Mouse (Mus musculus) neural tube, embryonic 10.5 days (tissue): ENCODE measurements at regions not wholly inside any gene's neighbourhood (a gene's known extent, or its start where the extent isn't known, plus 50 kb on each side); places are given as distances from the start of the nearest gene placed in this dataset.
A peak's percentile ranks its signal among the peaks of the same experiment; 100 is the strongest.

ENCODE experiments used
- DNase-seq: peaks from one replicate; pipeline ENCODE4 v3.0.0-alpha.2; 2017; ENCODE audit warnings: low spot score; ENCODE audit errors: extremely low spot score

DNA sequence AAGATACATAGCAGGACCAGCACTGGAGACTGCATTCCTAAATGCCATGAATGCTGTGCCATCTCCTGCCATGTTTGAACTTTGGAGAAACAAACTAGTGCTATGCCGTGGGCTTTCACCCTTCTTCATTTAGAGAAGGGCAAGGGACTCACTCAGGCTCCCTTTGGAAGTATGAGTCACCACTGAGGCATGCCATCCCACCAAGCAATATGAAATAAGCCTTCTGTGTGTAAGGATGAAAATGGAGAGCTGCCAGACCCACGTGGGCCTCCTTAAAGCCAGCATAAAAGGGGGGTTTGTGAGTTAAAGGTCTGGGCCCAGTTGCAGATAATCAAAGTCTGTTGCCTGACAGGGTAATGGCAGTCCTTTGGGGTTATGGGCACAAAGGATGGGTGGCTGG is 159.0 kb downstream of the H2al1j start:
- DNase-seq: no peak

- no peak for DNase-seq
Measured at GRCm38 (mm10) chrX:11487876-11488275, 160.3 kb downstream of the H2al1j start.

- DNase-seq: no peak
Measured at GRCm38 (mm10) chrX:11490146-11490693, 162.6 kb downstream of the H2al1j start.

- no peak for DNase-seq
Measured at GRCm38 (mm10) chrX:11491235-11491634, 163.6 kb downstream of the H2al1j start.

GRCm38 (mm10) chrX:11491676-11492391 is 164.2 kb downstream of the H2al1j start:
- peak; percentile 36 for DNase-seq

GRCm38 (mm10) chrX:11493526-11494245 is 166.1 kb downstream of the H2al1j start:
- peak; percentile 57 for DNase-seq

DNA sequence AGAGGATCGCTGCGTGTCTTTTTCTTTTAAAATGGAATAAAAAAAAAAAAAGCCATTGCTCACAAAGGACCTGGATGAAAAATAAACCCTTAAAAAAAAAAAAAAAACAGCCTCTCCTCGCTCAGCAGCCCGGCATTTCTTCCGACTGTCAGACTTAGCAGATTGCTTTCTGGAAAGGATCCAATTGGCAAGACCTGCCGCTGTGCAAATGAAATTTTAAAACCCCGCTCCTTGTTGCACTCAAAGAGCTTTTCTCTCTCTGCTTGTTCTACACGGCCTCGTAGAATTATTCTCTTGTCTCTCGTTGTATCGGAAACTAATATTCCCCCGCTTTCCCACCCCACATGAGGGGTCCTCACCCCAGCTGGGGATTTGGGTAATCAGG is 166.6 kb downstream of the H2al1j start:
- DNase-seq: peak; percentile 20

DNA sequence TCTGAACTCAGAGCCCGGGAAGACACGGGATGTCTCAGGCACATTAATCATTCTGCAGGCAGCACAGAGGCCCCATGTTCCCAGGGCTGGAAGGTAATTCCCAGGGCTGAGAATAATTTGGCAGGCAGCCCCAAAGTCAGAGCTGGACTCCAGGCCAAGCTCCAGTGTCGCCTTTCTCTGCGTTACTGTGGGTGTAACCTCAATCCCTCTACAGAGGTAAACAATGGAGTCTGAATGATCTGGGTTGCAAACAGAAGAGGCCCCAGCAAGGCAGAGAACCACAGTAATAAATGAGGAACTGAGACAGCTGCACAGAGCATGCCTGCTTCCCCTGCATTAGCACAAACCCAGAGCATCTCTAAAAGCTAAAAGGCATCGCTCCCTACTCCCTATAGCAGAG is 184.8 kb downstream of the H2al1j start:
- DNase-seq: no peak

DNA sequence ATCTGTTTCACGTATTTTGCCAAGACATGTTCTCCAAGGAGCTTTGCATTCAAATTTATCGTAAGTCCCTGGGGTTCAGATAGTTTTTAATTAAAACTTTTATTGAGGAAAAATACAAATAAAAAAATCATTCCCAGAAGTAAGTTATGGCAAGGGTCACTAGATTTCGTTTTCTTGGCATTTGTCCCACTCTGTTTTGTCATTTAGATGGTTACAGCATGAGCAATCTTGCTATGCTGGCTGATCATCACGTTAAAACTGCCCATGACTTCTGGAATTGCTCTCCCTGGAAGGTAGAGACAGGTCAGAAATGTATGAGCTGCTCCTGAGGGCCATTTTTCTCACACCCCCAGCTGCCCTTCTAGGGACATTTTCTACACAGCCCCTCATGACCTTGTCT is 185.3 kb downstream of the H2al1j start:
- DNase-seq: no peak

DNA sequence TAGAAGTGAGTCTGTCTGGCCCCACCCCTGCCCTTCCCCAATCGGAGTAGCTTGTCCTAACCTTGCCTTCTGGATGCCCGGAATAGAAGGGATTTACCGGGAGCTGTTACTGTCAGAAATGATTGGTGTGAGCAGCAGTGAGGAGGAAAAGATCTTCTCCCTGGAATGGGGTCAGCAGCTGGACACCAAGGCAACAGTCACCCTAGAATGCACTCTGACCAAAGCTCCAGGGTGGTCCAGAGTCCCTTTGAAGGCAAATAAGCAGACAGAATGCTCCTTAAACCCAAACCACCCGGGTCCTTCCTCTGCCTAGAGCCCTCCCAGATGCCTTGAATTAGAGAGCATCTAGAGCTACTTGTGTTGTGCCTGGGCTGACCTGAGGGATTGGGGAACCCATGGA is 196.2 kb downstream of the H2al1j start:
- no peak for DNase-seq

DNA sequence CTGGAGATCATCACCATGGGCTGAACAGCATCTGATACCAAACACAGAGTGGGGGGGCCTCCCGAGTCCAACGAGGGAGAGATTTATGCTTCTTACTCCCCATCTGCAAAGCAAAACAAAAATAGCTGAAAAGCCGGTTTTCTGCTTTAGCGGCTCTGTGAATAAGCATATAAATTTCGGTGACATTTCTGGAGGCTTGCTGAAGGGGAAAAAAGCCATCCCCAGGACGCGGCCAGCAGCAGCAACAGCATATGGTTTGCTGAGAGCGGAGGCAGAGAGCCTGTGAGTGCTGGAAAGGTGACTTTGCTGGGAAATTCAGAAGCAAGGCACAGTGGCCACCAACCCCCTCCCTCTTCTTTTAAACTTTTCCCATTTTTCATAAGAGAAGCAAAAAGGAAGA is 197.7 kb downstream of the H2al1j start:
- DNase-seq: no peak

DNA sequence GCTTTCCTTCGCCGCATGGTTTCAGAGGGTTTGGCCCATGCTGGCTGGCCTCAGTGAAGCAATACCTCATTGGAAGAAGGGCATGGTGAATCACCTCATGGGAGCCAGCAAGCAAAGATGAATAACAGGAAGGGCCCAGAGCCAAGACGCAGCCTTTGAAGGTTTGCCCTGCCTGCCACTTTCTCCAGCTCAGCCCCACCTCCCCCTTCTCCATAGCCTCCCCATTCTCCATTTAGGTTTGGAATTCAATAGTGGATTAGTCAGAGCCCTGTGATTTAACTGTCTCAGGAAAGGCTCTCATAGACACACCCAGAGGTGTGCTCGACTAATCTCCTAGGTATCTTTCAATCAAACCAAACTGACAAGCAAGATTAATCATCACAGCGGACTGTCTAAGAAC is 201.0 kb downstream of the H2al1j start:
- DNase-seq: no peak

GRCm38 (mm10) chrX:11529221-11529620 is 201.6 kb downstream of the H2al1j start:
- no peak for DNase-seq

GRCm38 (mm10) chrX:11532817-11533216 is 205.2 kb downstream of the H2al1j start:
- DNase-seq: no peak

DNA sequence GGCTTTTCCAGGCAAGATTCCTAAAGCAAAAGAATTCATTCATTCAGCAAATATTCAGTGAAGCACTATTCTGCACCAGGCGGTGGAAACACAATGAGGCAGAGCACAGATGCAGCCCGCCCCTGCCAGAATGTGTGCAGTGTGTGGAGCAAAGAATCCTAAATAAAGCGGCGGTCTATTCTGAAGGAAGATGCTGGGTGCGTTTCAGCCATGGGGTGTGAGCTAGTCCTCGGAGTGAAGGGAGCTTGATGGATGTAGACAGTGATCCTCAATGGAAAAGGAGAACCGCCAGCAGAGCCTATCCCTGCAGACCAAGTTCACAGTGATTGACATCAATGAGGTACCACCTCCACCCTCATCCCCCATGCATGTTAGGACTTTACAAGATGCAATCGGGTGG is 206.2 kb downstream of the H2al1j start:
- no peak for DNase-seq

- no peak for DNase-seq
Measured at GRCm38 (mm10) chrX:11541011-11541410, 213.4 kb downstream of the H2al1j start.

- no peak for DNase-seq
Measured at GRCm38 (mm10) chrX:11550164-11550851, 222.7 kb downstream of the H2al1j start.

DNA sequence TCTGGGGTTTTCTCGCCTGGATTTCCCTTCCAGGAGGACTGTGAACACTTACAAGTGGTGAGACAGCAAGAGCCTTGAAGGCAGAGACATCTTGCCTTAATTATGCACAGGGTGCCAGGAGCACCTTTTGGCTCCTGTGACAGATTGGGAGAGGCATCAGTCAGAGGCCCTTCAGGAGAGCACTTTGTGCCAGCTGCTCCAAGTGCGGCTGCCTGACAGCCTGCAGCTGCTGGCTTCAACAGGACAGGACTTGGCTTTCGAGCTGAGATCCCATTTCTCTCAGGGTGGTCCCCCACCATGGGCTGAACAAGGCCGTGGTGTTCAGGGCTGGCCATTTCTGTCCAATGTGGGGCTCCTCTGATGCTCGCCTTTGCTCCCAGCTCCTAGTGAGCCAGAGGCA is 224.6 kb downstream of the H2al1j start:
- DNase-seq: no peak

GRCm38 (mm10) chrX:11555035-11555570 is 227.5 kb downstream of the H2al1j start:
- DNase-seq: no peak

DNA sequence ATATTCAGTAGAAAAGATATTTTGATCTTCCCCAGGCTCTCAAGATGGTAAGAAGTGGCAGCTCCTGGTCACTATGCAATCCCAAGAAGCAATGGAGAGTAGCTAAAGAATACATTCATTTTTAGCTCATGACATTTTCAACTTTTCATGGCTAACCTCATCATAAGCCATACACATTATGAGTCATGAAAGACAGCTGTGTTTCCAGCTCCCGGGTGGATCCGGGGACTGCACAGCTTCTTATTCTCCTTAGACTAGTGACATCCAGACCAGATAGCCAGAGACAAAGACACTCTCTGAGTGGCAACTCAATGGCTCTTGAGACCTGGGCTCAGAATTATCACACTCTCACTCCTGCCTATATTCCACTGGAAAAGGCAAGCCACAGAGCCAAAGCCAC is 230.6 kb downstream of the H2al1j start:
- DNase-seq: no peak

DNA sequence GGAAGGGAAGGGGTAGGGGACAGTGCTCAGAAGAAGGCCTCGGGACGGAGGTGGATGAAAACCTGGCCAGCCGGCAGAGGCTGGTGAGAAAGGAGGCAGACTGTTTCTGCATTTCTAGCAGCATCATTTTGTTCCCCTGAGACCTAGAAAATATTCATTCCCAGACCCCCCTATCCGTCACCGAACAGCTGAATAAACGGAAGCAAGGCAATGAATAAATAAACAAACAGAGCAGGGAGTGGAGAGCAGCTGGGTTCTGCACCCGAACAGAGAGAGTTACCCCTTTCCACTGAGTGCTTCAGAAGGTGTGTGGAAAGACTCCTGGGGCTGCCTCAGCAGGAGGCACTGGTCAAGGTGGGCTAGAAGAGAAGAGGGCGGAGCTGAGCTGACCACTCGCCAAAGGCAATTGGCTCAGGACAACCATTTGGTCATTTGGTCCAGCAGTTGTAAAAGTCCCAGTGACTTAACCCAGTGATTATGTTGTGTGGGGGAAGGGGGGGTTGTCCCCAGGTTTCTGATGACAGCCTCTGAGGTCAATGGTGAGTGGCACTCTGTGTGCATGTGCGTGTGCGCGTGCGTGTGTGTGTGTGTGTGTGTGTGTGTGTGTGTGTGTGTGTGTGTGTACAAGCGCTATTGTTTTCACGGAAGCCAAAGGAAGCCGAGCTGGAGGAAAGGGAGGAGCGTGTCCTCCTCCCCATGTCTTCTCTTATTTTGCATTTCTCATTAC is 233.1 kb downstream of the H2al1j start:
- DNase-seq: no peak
